Mouse (Mus musculus) neural tube, embryonic 11.5 days (tissue): ENCODE measurements around the gene Hspa13. TPM values are rescaled to one million over a fixed set of nuclear protein-coding genes. Genes with fewer than 3 reads are reported as not detected.

Source experiments
- ATAC-seq: fragments of 200-750 bp; cut with Nextera tagmentation; 2 replicates; pipeline ENCODE4 v1.8.0; 2017; ENCODE audit warnings: moderate number of reproducible peaks, mild to moderate bottlenecking, moderate TSS enrichment, moderate library complexity; ENCODE audit not compliant: insufficient read depth, low FRiP score, low TSS enrichment
- DNase-seq: peaks from one replicate; pipeline ENCODE4 v3.0.0-alpha.2; 2015; ENCODE audit warnings: low spot score
- H3K27ac ChIP-seq: fragments of 300-500 bp; sonication (generic); 2 replicates; pipeline ENCODE4 v1.5.1; 2014; ENCODE audit warnings: low read depth, mild to moderate bottlenecking, low read length
- H3K27me3 ChIP-seq: fragments of 300-500 bp; sonication (generic); 2 replicates; pipeline ENCODE4 v1.6.1; 2014; ENCODE audit warnings: mild to moderate bottlenecking, low read length, mixed read lengths; ENCODE audit not compliant: control insufficient read depth, insufficient read depth
- H3K36me3 ChIP-seq: fragments of 300-500 bp; sonication (generic); 2 replicates; pipeline ENCODE4 v1.6.1; 2014; ENCODE audit warnings: mild to moderate bottlenecking, low read length, moderate library complexity, mixed read lengths; ENCODE audit not compliant: control insufficient read depth, insufficient read depth
- H3K4me1 ChIP-seq: fragments of 300-500 bp; sonication (generic); 2 replicates; pipeline ENCODE4 v1.6.1; 2014; ENCODE audit warnings: low read length, mixed read lengths; ENCODE audit not compliant: control insufficient read depth, insufficient read depth
- H3K4me2 ChIP-seq: fragments of 300-500 bp; sonication (generic); 2 replicates; pipeline ENCODE4 v1.6.1; 2014; ENCODE audit warnings: low read depth, mild to moderate bottlenecking, moderate library complexity
- H3K4me3 ChIP-seq: fragments of 300-500 bp; sonication (generic); 2 replicates; pipeline ENCODE4 v1.5.1; 2014; ENCODE audit warnings: low read depth, low read length
- H3K9ac ChIP-seq: fragments of 300-500 bp; sonication (generic); 2 replicates; pipeline ENCODE4 v1.6.1; 2014; ENCODE audit warnings: mild to moderate bottlenecking, low read length
- H3K9me3 ChIP-seq: fragments of 300-500 bp; sonication (generic); 2 replicates; pipeline ENCODE4 v1.6.1; 2016; ENCODE audit warnings: low read length; ENCODE audit not compliant: control insufficient read depth
- WGBS: fragments of 180-500 bp; shearing (Covaris S2); extraction: QIAGEN DNeasy Blood & Tissue Kit; methylation state at CpG from one replicate; pipeline ENCODE4 v1.1.7; 2014; 5-methylcytosine and 5-hydroxymethylcytosine counted together
- microRNA-seq: library from miRNA; unstranded; fragments of <30 nt; microRNA quantifications from one replicate; pipeline ENCODE4, GENCODE M21; 2016
- polyA plus RNA-seq: library from polyadenylated mRNA; unstranded; fragments of >200 nt; fragmentation: Nextera tagmentation; extraction: Ambion mirVana; gene quantifications from 2 replicates; pipeline ENCODE4 v1.2.1, GENCODE M21; 2014

Gene Hspa13
- polyA plus RNA-seq, 1 experiment from 2014 or later = 41.1 TPM

DNA sequence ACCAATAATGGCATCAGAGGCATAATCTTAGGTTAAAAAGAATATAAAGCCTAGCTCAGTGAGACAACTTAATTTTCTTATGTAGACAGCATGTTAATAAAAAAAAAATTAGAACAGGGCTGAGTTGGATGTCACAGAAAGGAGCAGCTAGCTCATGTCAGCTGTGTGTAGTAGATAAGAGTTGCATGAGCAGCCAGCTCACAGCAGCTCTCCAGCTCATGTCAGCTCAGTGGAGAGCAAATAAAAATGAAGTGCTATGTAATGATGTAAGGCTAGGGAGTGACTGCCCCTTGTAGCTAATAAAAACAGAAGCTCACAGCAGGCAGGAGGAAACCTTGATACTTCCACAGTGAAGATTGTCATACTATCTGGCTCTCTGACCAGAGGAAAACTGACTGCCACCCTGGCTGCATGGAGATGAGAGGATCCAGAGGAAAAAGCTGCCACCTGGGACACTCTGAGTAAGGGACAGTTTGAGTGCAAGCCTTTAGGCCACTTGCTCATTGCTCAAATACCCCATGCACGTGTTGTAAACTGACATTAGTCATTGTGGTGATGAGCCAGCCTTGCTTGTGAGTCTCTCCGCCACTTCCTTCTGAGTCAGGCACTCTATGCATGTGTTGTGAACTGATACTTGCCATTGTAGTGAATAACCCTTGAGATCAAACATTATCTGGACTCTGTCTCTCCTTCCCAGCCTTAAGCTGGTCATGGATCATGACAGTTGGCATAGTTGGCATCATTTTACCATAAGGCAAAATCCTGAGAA, 49.3 kb downstream of the Hspa13 start:
- no peaks in the 10 kb centered on the region for H3K4me1 ChIP-seq
- 53% methylated on average over 2 of the region's 2 CpGs for WGBS

GRCm38 (mm10) chr16:75696176-75696575, 70.7 kb downstream of the Hspa13 start:
- H3K4me2 ChIP-seq = no peak overlapping the region
- no peak overlapping the region for H3K9ac ChIP-seq
- no peaks in the 10 kb centered on the region for H3K36me3 ChIP-seq
- peak; percentile 47 for DNase-seq
- H3K27ac ChIP-seq = no peak overlapping the region
- no peaks in the 10 kb centered on the region for H3K9me3 ChIP-seq
- H3K4me3 ChIP-seq = no peak overlapping the region
- ATAC-seq = peak; percentile 76
- H3K4me1 ChIP-seq = no peaks in the 10 kb centered on the region
- 31% methylated on average over 2 of the region's 2 CpGs for WGBS
- no peaks in the 10 kb centered on the region for H3K27me3 ChIP-seq

More for the DNA sequence above, 49.3 kb downstream of the Hspa13 start:
- Histone ChIP-seq H3K9ac (no peak overlapping the region), H3K4me3 (no peak overlapping the region), H3K4me2 (no peak overlapping the region), H3K27ac (no peak overlapping the region), H3K36me3 (no peaks in the 10 kb centered on the region), H3K9me3 (no peaks in the 10 kb centered on the region), H3K27me3 (no peaks in the 10 kb centered on the region)
- no peak for ATAC-seq
- no peak for DNase-seq

Small RNAs within 50 kb of the gene (microRNA-seq; reads per million reads assigned to microRNA genes)
- gene Gm22923 = not detected

Other genes with a start within 250 kb of the Hspa13 start
- gene Lipi, start 181.0 kb downstream of the Hspa13 start, polyA plus RNA-seq = not detected in 2 replicates
- gene Rbm11, start 174.3 kb downstream of the Hspa13 start, polyA plus RNA-seq = 0.64 and 0.80 TPM in 2 replicates